20 mouse cellular contexts compared by ENCODE assay signal in genomic region chr11:30597259-30597658, GRCm38 (mm10). TPM values are rescaled to one million over a fixed set of nuclear protein-coding genes. Genes with fewer than 3 reads are reported as not detected.
DNase-seq lines count a peak whose midpoint lies in the region; ATAC-seq and TF ChIP-seq lines count a peak whose summit lies in the region.
"Had no signal": no experiment of that assay in that cellular context is flagged by ENCODE, and none has a peak within 500 bp of the region (broad histone marks: within the 10 kb centered on the region; RNA-seq: fewer than 3 reads in every experiment).

No protein-coding gene starts in this region.

- H3K4me3 ChIP-seq in lung, embryonic 16.5 days (ENCODE audit: low read length) = no peak overlapping the region
- H3K4me3 ChIP-seq in lung, postnatal 0 days (ENCODE audit: low read depth, low read length) = no peak overlapping the region
- no peak overlapping the region for H3K4me3 ChIP-seq in myocyte
- H3K4me3 ChIP-seq in hindbrain, embryonic 10.5 days = no peak overlapping the region
- H3K4me3 ChIP-seq: embryonic facial prominence, embryonic 12.5 days; heart, embryonic 12.5 days; hindbrain, embryonic 15.5 days had no signal

- WGBS in lung, embryonic 16.5 days = 56% methylated on average over 3 of the region's 3 CpGs
- WGBS in lung, postnatal 0 days = 71% methylated on average over 3 of the region's 3 CpGs
- 75% methylated on average over 3 of the region's 3 CpGs for WGBS in hindbrain, embryonic 10.5 days

- H3K4me2 ChIP-seq in lung, embryonic 16.5 days (ENCODE audit: low read depth, low read length) = no peak overlapping the region
- no peak overlapping the region for H3K4me2 ChIP-seq in lung, postnatal 0 days (replicated peaks; ENCODE audit: low read depth, low read length)
- peak overlapping the region; percentile 12 for H3K4me2 ChIP-seq in myocyte (ENCODE audit: low read depth)
- H3K4me2 ChIP-seq: embryonic facial prominence, embryonic 12.5 days; heart, embryonic 12.5 days; hindbrain, embryonic 15.5 days had no signal

- H3K27ac ChIP-seq in lung, embryonic 16.5 days (ENCODE audit: low read length) = no peak overlapping the region
- H3K27ac ChIP-seq in lung, postnatal 0 days (ENCODE audit: low read length) = no peak overlapping the region
- no peak overlapping the region for H3K27ac ChIP-seq in hindbrain, embryonic 10.5 days
- H3K27ac ChIP-seq: embryonic facial prominence, embryonic 12.5 days; hindbrain, embryonic 15.5 days had no signal

- no peaks in the 10 kb centered on the region for H3K4me1 ChIP-seq in lung, embryonic 16.5 days (replicated peaks; ENCODE audit: control insufficient read depth, insufficient read depth, low read length)
- H3K4me1 ChIP-seq in lung, postnatal 0 days (ENCODE audit: insufficient read depth, low read depth, low read length) = no peaks in the 10 kb centered on the region
- H3K4me1 ChIP-seq in hindbrain, embryonic 10.5 days (replicated peaks) = no peaks in the 10 kb centered on the region
- H3K4me1 ChIP-seq: embryonic facial prominence, embryonic 12.5 days; heart, embryonic 12.5 days; hindbrain, embryonic 15.5 days had no signal

- no peaks in the 10 kb centered on the region for H3K79me2 ChIP-seq in myocyte (ENCODE audit: control insufficient read depth, insufficient read depth)

- DNase-seq in embryo, embryonic 11 days = peak; percentile 10
- no peak for DNase-seq in embryo, embryonic 10 days (ENCODE audit: low spot score)
- DNase-seq in lung, postnatal 25 days (ENCODE audit: low spot score) = no peak
- DNase-seq in lung, postnatal 0 days (ENCODE audit: low spot score) = peak; percentile 66
- no peak for DNase-seq in hindbrain, embryonic 10.5 days (ENCODE audit: low spot score)
- DNase-seq in gastrocnemius, postnatal 10 days = no peak
- DNase-seq: adrenal gland, adult 8-10 months; adrenal gland, postnatal 36 days; cerebellum, adult 11 months; cerebellum, adult 8-10 months; cerebellum, postnatal 14 days had no signal

- H3K9ac ChIP-seq in lung, embryonic 16.5 days (ENCODE audit: low read length) = no peak overlapping the region
- H3K9ac ChIP-seq in lung, postnatal 0 days (replicated peaks; ENCODE audit: low read depth) = no peak overlapping the region
- H3K9ac ChIP-seq: embryonic facial prominence, embryonic 12.5 days; heart, embryonic 12.5 days; hindbrain, embryonic 15.5 days had no signal

- H3K27me3 ChIP-seq in lung, embryonic 16.5 days (ENCODE audit: control insufficient read depth, insufficient read depth, low read depth, low read length) = no peaks in the 10 kb centered on the region
- no peaks in the 10 kb centered on the region for H3K27me3 ChIP-seq in lung, postnatal 0 days (replicated peaks; ENCODE audit: insufficient read depth, low read length)
- no peaks in the 10 kb centered on the region for H3K27me3 ChIP-seq in myocyte (ENCODE audit: control insufficient read depth, insufficient read depth, insufficient read length)
- no peaks in the 10 kb centered on the region for H3K27me3 ChIP-seq in hindbrain, embryonic 10.5 days (ENCODE audit: insufficient read depth, poor library complexity, severe bottlenecking)
- H3K27me3 ChIP-seq: CH12.LX; embryonic facial prominence, embryonic 12.5 days; heart, embryonic 12.5 days; hindbrain, embryonic 15.5 days; Patski had no signal

- no peaks in the 10 kb centered on the region for H3K36me3 ChIP-seq in lung, embryonic 16.5 days (ENCODE audit: control insufficient read depth, insufficient read depth, low read length)
- H3K36me3 ChIP-seq in lung, postnatal 0 days (ENCODE audit: insufficient read depth, low read length) = no peaks in the 10 kb centered on the region
- no peaks in the 10 kb centered on the region for H3K36me3 ChIP-seq in myocyte (ENCODE audit: control insufficient read depth, insufficient read depth)
- H3K36me3 ChIP-seq in hindbrain, embryonic 10.5 days = no peaks in the 10 kb centered on the region
- H3K36me3 ChIP-seq: embryonic facial prominence, embryonic 12.5 days; heart, embryonic 12.5 days; hindbrain, embryonic 15.5 days had no signal

- no peak overlapping the region for H3ac ChIP-seq in myocyte (ENCODE audit: control insufficient read depth, insufficient read length)

- TF ChIP-seq EP300 in lung, postnatal 0 days (IDR thresholded peaks at IDR 0.05) = no peak

- no peak for TF ChIP-seq POLR2A in myocyte (IDR thresholded peaks at IDR 0.05; ENCODE audit: insufficient read length, low read depth)

- TF ChIP-seq CTCF in lung, postnatal 0 days (IDR thresholded peaks at IDR 0.05) = no peak

- ATAC-seq in lung, embryonic 16.5 days (ENCODE audit: low read depth) = peak; percentile 95
- peak; percentile 86 for ATAC-seq in lung, postnatal 0 days
- ATAC-seq: forebrain, embryonic 14.5 days; intestine, embryonic 16.5 days; Patski had no signal

- no peaks in the 10 kb centered on the region for H3K9me3 ChIP-seq in lung, embryonic 16.5 days (ENCODE audit: control insufficient read depth, low read length)
- no peaks in the 10 kb centered on the region for H3K9me3 ChIP-seq in lung, postnatal 0 days (ENCODE audit: low read length)
- H3K9me3 ChIP-seq in hindbrain, embryonic 10.5 days = no peaks in the 10 kb centered on the region
- H3K9me3 ChIP-seq: embryonic facial prominence, embryonic 12.5 days; heart, embryonic 12.5 days; hindbrain, embryonic 15.5 days had no signal

TF ChIP-seq in myocyte, 11 proteins besides CTCF, POLR2A, EP300 and RAD21:
- TF ChIP-seq MYOG (IDR thresholded peaks at IDR 0.05; ENCODE audit: control insufficient read depth in 1 of 3, insufficient read depth in 1 of 3, insufficient read length in 2 of 3, low read depth in 2 of 3) = peak; percentile 38 to 89 (median 38)
- peak in 2 of 3 experiments; percentile 67 to 83 for TF ChIP-seq MYOD1 (IDR thresholded peaks at IDR 0.05; ENCODE audit: control insufficient read depth in 1 of 3, insufficient read length in 2 of 3, low read depth in 2 of 3)
- TF ChIP-seq CEBPB (IDR thresholded peaks at IDR 0.05; ENCODE audit: insufficient read depth, poor library complexity, severe bottlenecking) = no peak
- TF ChIP-seq TCF3 (IDR thresholded peaks at IDR 0.05; ENCODE audit: insufficient read length, low read depth) = no peak
- TF ChIP-seq MAX (IDR thresholded peaks at IDR 0.05; ENCODE audit: low read depth) = no peak
- TF ChIP-seq SRF (IDR thresholded peaks at IDR 0.05; ENCODE audit: control insufficient read depth, insufficient read length, low read depth) = no peak
- TF ChIP-seq POLR2AphosphoS2 (IDR thresholded peaks at IDR 0.05; ENCODE audit: insufficient read length, low read depth) = no peak
- no peak for TF ChIP-seq USF1 (IDR thresholded peaks at IDR 0.05; ENCODE audit: low read depth)
- TF ChIP-seq REST (IDR thresholded peaks at IDR 0.05; ENCODE audit: insufficient read depth, insufficient read length) = no peak
- no peak for TF ChIP-seq E2F4 (IDR thresholded peaks at IDR 0.05; ENCODE audit: insufficient read depth)
- TF ChIP-seq TCF12 (IDR thresholded peaks at IDR 0.05; ENCODE audit: insufficient read depth, poor library complexity, severe bottlenecking) = peak; percentile 51

RNA-seq across cellular contexts. Expression of gene Acyp2, which starts 52.1 kb away (rescaled TPM):
- 30.5 and 33.5 TPM in 2 replicates for polyA plus RNA-seq in lung, embryonic 16.5 days (2015; fragmentation: Nextera tagmentation; extraction: Ambion mirVana)
- polyA plus RNA-seq in lung, postnatal 0 days (2015; fragmentation: Nextera tagmentation; extraction: Ambion mirVana) = 43.6 and 50.6 TPM in 2 replicates
- 7.5 TPM for polyA plus RNA-seq in myocyte (2012; fragmentation: generic; extraction: Trizol)
- 6.8 and 9.1 TPM in 2 replicates for polyA plus RNA-seq in hindbrain, embryonic 10.5 days (2016; fragmentation: Nextera tagmentation; extraction: Ambion mirVana)
- 10 to 100 TPM; 39.4 to 49.2 TPM for total RNA-seq in gastrocnemius, postnatal 10 days (2021)
- polyA plus RNA-seq: Patski had no signal

Comparison
In these comparisons a context has a peak if more than half of its experiments do, and no peak if none do; other contexts are left out.
1. DNase-seq: peak in embryo, embryonic 11 days (single experiment) and lung, postnatal 0 days (single experiment); none in embryo, embryonic 10 days (single experiment), lung, postnatal 25 days (single experiment), hindbrain, embryonic 10.5 days (single experiment) and gastrocnemius, postnatal 10 days (single experiment).